Mouse (Mus musculus) lung, postnatal 0 days (tissue): ENCODE measurements around the gene Arhgef28.

Source experiments
- CTCF ChIP-seq: IDR thresholded peaks from 2 replicates; pipeline ENCODE4 v1.5.1; 2016; ENCODE audit warnings: antibody characterized with exemption, mild to moderate bottlenecking
- EP300 ChIP-seq: IDR thresholded peaks from 2 replicates; pipeline ENCODE4 v1.6.1; 2016; ENCODE audit warnings: antibody characterized with exemption, mild to moderate bottlenecking, control low read depth

GRCm38 (mm10) chr13:97926371-97926770 is 279.9 kb downstream of the Arhgef28 start:
- TF ChIP-seq CTCF (no peak), EP300 (no peak)
